ENCODE assay signal across 30 mouse cellular contexts in genomic region chr7:139984505-139984904, GRCm38 (mm10). TPM values are rescaled to one million over a fixed set of nuclear protein-coding genes. Genes with fewer than 3 reads are reported as not detected.
A peak's percentile ranks its signal among the peaks of the same experiment; 100 is the strongest.
DNase-seq lines count a peak whose midpoint lies in the region; ATAC-seq and TF ChIP-seq lines count a peak whose summit lies in the region.
"Had no signal": no experiment of that assay in that cellular context is flagged by ENCODE, and none has a peak within 500 bp of the region (broad histone marks: within the 10 kb centered on the region; RNA-seq: fewer than 3 reads in every experiment).

No protein-coding gene starts in this region.

- peak; percentile 27 for DNase-seq in layer of hippocampus, adult 9-11 months
- DNase-seq in layer of hippocampus, postnatal 10 days (ENCODE audit: low spot score in 2 of 2): no peak
- DNase-seq in lung, postnatal 36 days: peak; percentile 44
- DNase-seq in lung, adult 2 months: no peak
- DNase-seq in thymus, postnatal 14 days: no peak
- DNase-seq in thymus, postnatal 36 days: no peak
- no peak for DNase-seq in stomach, postnatal 0 days (ENCODE audit: low spot score)
- DNase-seq: adrenal gland, postnatal 36 days; cerebellum, adult 11-12 months; cerebellum, postnatal 10 days; gastrocnemius, postnatal 25 days; kidney, adult 2 months; retina, postnatal 1 day; right cerebral cortex, postnatal 25 days; thymus, postnatal 4 days had no signal

- TF ChIP-seq EP300 in stomach, postnatal 0 days (optimal IDR thresholded peaks at IDR 0.05): no peak

- H3K9me3 ChIP-seq in megakaryocyte, embryonic 14.5 days: no peaks in the 10 kb centered on the region
- H3K9me3 ChIP-seq in stomach, postnatal 0 days (ENCODE audit: control insufficient read depth, low read length): no peaks in the 10 kb centered on the region
- H3K9me3 ChIP-seq: forebrain, embryonic 10.5 days; limb, embryonic 10.5 days; midbrain, embryonic 12.5 days; neural tube, embryonic 12.5 days had no signal

- no peak overlapping the region for H3K9ac ChIP-seq in stomach, postnatal 0 days (ENCODE audit: low read length)
- H3K9ac ChIP-seq: hindbrain, embryonic 14.5 days; midbrain, embryonic 12.5 days; neural tube, embryonic 12.5 days had no signal

- no peak overlapping the region for H3K4me2 ChIP-seq in stomach, postnatal 0 days (replicated peaks; ENCODE audit: low read depth)
- H3K4me2 ChIP-seq: hindbrain, embryonic 14.5 days; midbrain, embryonic 12.5 days; neural tube, embryonic 12.5 days had no signal

- H3K27me3 ChIP-seq in megakaryocyte, embryonic 14.5 days (replicated peaks): peaks cover 28% of the 10 kb centered on the region
- H3K27me3 ChIP-seq in stomach, postnatal 0 days (ENCODE audit: control insufficient read depth, insufficient read depth, low read length): no peaks in the 10 kb centered on the region
- H3K27me3 ChIP-seq: neural tube, embryonic 12.5 days had no signal

- TF ChIP-seq CTCF in lung, adult 2 months (IDR thresholded peaks at IDR 0.05; ENCODE audit: insufficient read depth, low read length): no peak
- TF ChIP-seq CTCF in stomach, postnatal 0 days (IDR thresholded peaks at IDR 0.05; ENCODE audit: low read depth): no peak

- no peak overlapping the region for H3K4me3 ChIP-seq in lung, adult 2 months (replicated peaks; ENCODE audit: extremely low read depth, low read depth, low read length)
- peak overlapping the region; percentile 53 for H3K4me3 ChIP-seq in megakaryocyte, embryonic 14.5 days (replicated peaks)
- H3K4me3 ChIP-seq in stomach, postnatal 0 days (ENCODE audit: low read depth, low read length): no peak overlapping the region
- H3K4me3 ChIP-seq: forebrain, embryonic 10.5 days; limb, embryonic 10.5 days; midbrain, embryonic 12.5 days; neural tube, embryonic 12.5 days had no signal

- peaks cover 34% of the 10 kb centered on the region for H3K36me3 ChIP-seq in megakaryocyte, embryonic 14.5 days (replicated peaks; ENCODE audit: low read length)
- no peaks in the 10 kb centered on the region for H3K36me3 ChIP-seq in stomach, postnatal 0 days (ENCODE audit: control insufficient read depth, insufficient read depth, low read length)
- H3K36me3 ChIP-seq: midbrain, embryonic 12.5 days had no signal

- no peak; the same call in 1 of the 2 replicates for ATAC-seq in stomach, postnatal 0 days (ENCODE audit: low FRiP score, low TSS enrichment)
- ATAC-seq: forebrain, embryonic 16.5 days; inflammation-experienced regulatory T-cells, adult 6 months had no signal

- WGBS in lung, adult 2 months: 89% methylated on average over 11 of the region's 11 CpGs
- WGBS in stomach, postnatal 0 days: 88% methylated on average over 11 of the region's 11 CpGs

- no peaks in the 10 kb centered on the region for H3K4me1 ChIP-seq in lung, adult 2 months (ENCODE audit: control insufficient read depth, insufficient read depth, low read length)
- H3K4me1 ChIP-seq in megakaryocyte, embryonic 14.5 days: peaks cover 50% of the 10 kb centered on the region
- no peaks in the 10 kb centered on the region for H3K4me1 ChIP-seq in stomach, postnatal 0 days (replicated peaks; ENCODE audit: control insufficient read depth, insufficient read depth)
- H3K4me1 ChIP-seq: forebrain, embryonic 10.5 days; limb, embryonic 10.5 days; midbrain, embryonic 12.5 days; neural tube, embryonic 12.5 days had no signal

- no peak overlapping the region for H3K27ac ChIP-seq in stomach, postnatal 0 days (replicated peaks)
- H3K27ac ChIP-seq: forebrain, embryonic 10.5 days; hindbrain, embryonic 14.5 days; kidney, postnatal 0 days; limb, embryonic 10.5 days; midbrain, embryonic 12.5 days; neural tube, embryonic 12.5 days had no signal

- TF ChIP-seq POLR2A in lung, adult 2 months (IDR thresholded peaks at IDR 0.05; ENCODE audit: borderline replicate concordance, extremely low read depth, low read depth, low read length): no peak

RNA-seq across cellular contexts. Expression of gene 6430531B16Rik, which starts 6.0 kb away (rescaled TPM):
- 1 to 10 TPM in 1 of 2 experiments, under 1 TPM in 1; 0.87 to 1.0 TPM for total RNA-seq in layer of hippocampus, postnatal 10 days (2021)
- 5.6 and 6.8 TPM in 2 replicates for polyA plus RNA-seq in lung, adult 2 months (2012; rRNA removed)
- 0.31 TPM in 1 of 2 replicates, not detected in the other for polyA plus RNA-seq in megakaryocyte, embryonic 14.5 days (2012; ENCODE audit: insufficient read depth, low replicate concordance)
- 0.11 and 0.17 TPM in 2 replicates for polyA plus RNA-seq in stomach, postnatal 0 days (2015; fragmentation: Nextera tagmentation; extraction: Ambion mirVana)
- total RNA-seq: adrenal gland, postnatal 36 days; gastrocnemius, postnatal 25 days; heart, adult 8-10 months; heart, postnatal 25 days; liver, adult 2 months had no signal
- polyA plus RNA-seq: heart, embryonic 14.5 days had no signal

RNA-seq across cellular contexts. Expression of gene Adam8, which starts 7.9 kb away (rescaled TPM):
- total RNA-seq in layer of hippocampus, postnatal 10 days (2021): 1 to 10 TPM; 1.3 to 2.4 TPM
- 19.2 and 21.2 TPM in 2 replicates for polyA plus RNA-seq in lung, adult 2 months (2012; rRNA removed)
- polyA plus RNA-seq in megakaryocyte, embryonic 14.5 days (2012; ENCODE audit: insufficient read depth, low replicate concordance): 7.8 and 22.3 TPM in 2 replicates
- polyA plus RNA-seq in stomach, postnatal 0 days (2015; fragmentation: Nextera tagmentation; extraction: Ambion mirVana): 0.85 and 1.1 TPM in 2 replicates

RNA-seq across cellular contexts. Expression of gene Utf1, which starts 40.9 kb away (rescaled TPM):
- total RNA-seq in layer of hippocampus, postnatal 10 days (2021): not detected
- polyA plus RNA-seq in lung, adult 2 months (2012; rRNA removed): 0.09 TPM in 1 of 2 replicates, not detected in the other
- not detected in 2 replicates for polyA plus RNA-seq in megakaryocyte, embryonic 14.5 days (2012; ENCODE audit: insufficient read depth, low replicate concordance)
- polyA plus RNA-seq in stomach, postnatal 0 days (2015; fragmentation: Nextera tagmentation; extraction: Ambion mirVana): 0.13 TPM in 1 of 2 replicates, not detected in the other
- total RNA-seq: adrenal gland, postnatal 36 days; gastrocnemius, postnatal 25 days; heart, adult 8-10 months; heart, postnatal 25 days; layer of hippocampus, postnatal 25 days; liver, adult 2 months had no signal
- polyA plus RNA-seq: embryonic facial prominence, embryonic 11.5 days; forebrain, embryonic 10.5 days; forebrain, embryonic 16.5 days; heart, embryonic 14.5 days; hindbrain, embryonic 14.5 days; kidney, postnatal 0 days; liver, adult 2 months; midbrain, embryonic 12.5 days; neural tube, embryonic 12.5 days had no signal

RNA-seq across cellular contexts. Expression of gene Zfp511, which starts 51.7 kb away (rescaled TPM):
- 10 to 100 TPM; 22.3 to 24.9 TPM for total RNA-seq in layer of hippocampus, postnatal 10 days (2021)
- 75.7 and 85.5 TPM in 2 replicates for polyA plus RNA-seq in lung, adult 2 months (2012; rRNA removed)
- polyA plus RNA-seq in megakaryocyte, embryonic 14.5 days (2012; ENCODE audit: insufficient read depth, low replicate concordance): 13.1 and 14.7 TPM in 2 replicates
- 19.7 and 20.7 TPM in 2 replicates for polyA plus RNA-seq in stomach, postnatal 0 days (2015; fragmentation: Nextera tagmentation; extraction: Ambion mirVana)

RNA-seq across cellular contexts. Expression of gene Tubgcp2, which starts 52.0 kb away (rescaled TPM):
- total RNA-seq in layer of hippocampus, postnatal 10 days (2021): 10 to 100 TPM; 40.8 TPM
- polyA plus RNA-seq in lung, adult 2 months (2012; rRNA removed): 19.4 and 25.3 TPM in 2 replicates
- 0.54 and 3.8 TPM in 2 replicates for polyA plus RNA-seq in megakaryocyte, embryonic 14.5 days (2012; ENCODE audit: insufficient read depth, low replicate concordance)
- polyA plus RNA-seq in stomach, postnatal 0 days (2015; fragmentation: Nextera tagmentation; extraction: Ambion mirVana): 17.7 and 20.1 TPM in 2 replicates

Comparison
In these comparisons a context has a peak if more than half of its experiments do, and no peak if none do; other contexts are left out.
1. DNase-seq: peak in layer of hippocampus, adult 9-11 months (single experiment) and lung, postnatal 36 days (single experiment); none in layer of hippocampus, postnatal 10 days (0 of 2), lung, adult 2 months (single experiment), thymus, postnatal 14 days (single experiment), thymus, postnatal 36 days (0 of 2) and stomach, postnatal 0 days (single experiment).